8 mouse cellular contexts compared by ENCODE assay signal in the genomic region with DNA sequence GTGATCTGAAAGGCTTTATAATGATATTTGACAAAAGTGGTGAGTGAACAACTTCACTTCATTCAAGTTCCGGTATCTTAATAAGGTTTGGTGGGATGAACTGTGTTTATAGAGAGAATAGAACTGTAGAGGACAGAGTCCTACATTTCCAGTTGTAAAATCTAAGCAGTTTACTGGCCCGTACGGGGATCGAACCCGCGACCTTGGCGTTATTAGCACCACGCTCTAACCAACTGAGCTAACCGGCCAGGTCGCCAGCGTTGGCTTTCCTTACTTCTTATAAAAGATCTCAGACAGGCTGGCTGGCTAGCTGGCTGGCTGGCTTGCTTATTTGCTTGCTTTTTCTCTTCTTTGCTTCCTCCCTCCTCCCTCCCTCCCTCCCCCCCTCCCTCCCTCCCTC. TPM values are rescaled to one million over a fixed set of nuclear protein-coding genes. Genes with fewer than 3 reads are reported as not detected.
DNase-seq lines count a peak whose midpoint lies in the region; ATAC-seq and TF ChIP-seq lines count a peak whose summit lies in the region.

No protein-coding gene starts in this region.

- no peak overlapping the region for H3K9ac ChIP-seq in forebrain, embryonic 14.5 days (ENCODE audit: low read length)
- H3K9ac ChIP-seq in hindbrain, embryonic 11.5 days (ENCODE audit: low read depth, low read length), result no peak overlapping the region
- no peak overlapping the region for H3K9ac ChIP-seq in lung, postnatal 0 days (replicated peaks; ENCODE audit: low read depth)

- DNase-seq in c-Kit-negative CD71-positive TER-119-positive erythroid progenitor cells, embryonic 14.5 days (ENCODE audit: low read depth, low spot score), result peak; percentile 48
- peak; percentile 67 for DNase-seq in forebrain, embryonic 14.5 days (ENCODE audit: low spot score)
- DNase-seq in hindbrain, embryonic 11.5 days (ENCODE audit: low spot score), result peak; percentile 84
- peak; percentile 54 to 81 for DNase-seq in layer of hippocampus, postnatal 10 days (ENCODE audit: low spot score in 2 of 2)
- peak; percentile 9 for DNase-seq in lung, postnatal 0 days (ENCODE audit: low spot score)
- DNase-seq in retina, adult 2 months (ENCODE audit: low read depth, low spot score), result peak; percentile 2
- peak; percentile 74 for DNase-seq in thymus, postnatal 36 days

- no peak for TF ChIP-seq CTCF in E14TG2a.4 (conservative IDR thresholded peaks at IDR 0.05; ENCODE audit: low read length)
- no peak for TF ChIP-seq CTCF in lung, postnatal 0 days (IDR thresholded peaks at IDR 0.05)

- peak overlapping the region; percentile 89 for H3K4me3 ChIP-seq in E14TG2a.4 (replicated peaks; ENCODE audit: low read length)
- H3K4me3 ChIP-seq in forebrain, embryonic 14.5 days (ENCODE audit: low read depth, low read length), result peak overlapping the region; percentile 33
- H3K4me3 ChIP-seq in hindbrain, embryonic 11.5 days (ENCODE audit: low read depth, low read length), result peak overlapping the region; percentile 48
- peak overlapping the region; percentile 24; the same call in 1 of the 2 replicates for H3K4me3 ChIP-seq in lung, postnatal 0 days (ENCODE audit: low read depth, low read length)

- H3K36me3 ChIP-seq in E14TG2a.4 (ENCODE audit: insufficient read depth, low read length), result no peaks in the 10 kb centered on the region
- H3K36me3 ChIP-seq in forebrain, embryonic 14.5 days (ENCODE audit: control insufficient read depth, insufficient read depth, low read length), result no peaks in the 10 kb centered on the region
- no peaks in the 10 kb centered on the region for H3K36me3 ChIP-seq in hindbrain, embryonic 11.5 days (ENCODE audit: control insufficient read depth, insufficient read depth, low read length)
- no peaks in the 10 kb centered on the region for H3K36me3 ChIP-seq in lung, postnatal 0 days (ENCODE audit: insufficient read depth, low read length)

- WGBS in forebrain, embryonic 14.5 days, result under 1% methylated on average over 11 of the region's 11 CpGs
- WGBS in hindbrain, embryonic 11.5 days, result under 1% methylated on average over 11 of the region's 11 CpGs
- WGBS in lung, postnatal 0 days, result 3% methylated on average over 11 of the region's 11 CpGs

- TF ChIP-seq EP300 in lung, postnatal 0 days (IDR thresholded peaks at IDR 0.05), result no peak

- H3K27me3 ChIP-seq in E14TG2a.4 (ENCODE audit: insufficient read depth, low read length), result no peaks in the 10 kb centered on the region
- no peaks in the 10 kb centered on the region for H3K27me3 ChIP-seq in forebrain, embryonic 14.5 days (replicated peaks; ENCODE audit: control insufficient read depth, insufficient read depth, low read length)
- no peaks in the 10 kb centered on the region for H3K27me3 ChIP-seq in hindbrain, embryonic 11.5 days (ENCODE audit: control insufficient read depth, insufficient read depth, low read length)
- H3K27me3 ChIP-seq in lung, postnatal 0 days (replicated peaks; ENCODE audit: insufficient read depth, low read length), result no peaks in the 10 kb centered on the region

- H3K27ac ChIP-seq in forebrain, embryonic 14.5 days (ENCODE audit: low read depth, low read length), result no peak overlapping the region
- H3K27ac ChIP-seq in hindbrain, embryonic 11.5 days (ENCODE audit: low read depth, low read length), result no peak overlapping the region
- no peak overlapping the region for H3K27ac ChIP-seq in lung, postnatal 0 days (ENCODE audit: low read length)

- H3K4me1 ChIP-seq in E14TG2a.4 (replicated peaks; ENCODE audit: low read depth, low read length), result peaks cover 82% of the 10 kb centered on the region
- H3K4me1 ChIP-seq in forebrain, embryonic 14.5 days (ENCODE audit: control insufficient read depth, insufficient read depth, low read length), result no peaks in the 10 kb centered on the region
- no peaks in the 10 kb centered on the region for H3K4me1 ChIP-seq in hindbrain, embryonic 11.5 days (replicated peaks; ENCODE audit: control insufficient read depth, insufficient read depth, low read length)
- no peaks in the 10 kb centered on the region for H3K4me1 ChIP-seq in lung, postnatal 0 days (ENCODE audit: insufficient read depth, low read depth, low read length)

- no peaks in the 10 kb centered on the region for H3K9me3 ChIP-seq in E14TG2a.4 (ENCODE audit: low read length)
- H3K9me3 ChIP-seq in forebrain, embryonic 14.5 days (replicated peaks; ENCODE audit: control insufficient read depth, low read length), result no peaks in the 10 kb centered on the region
- H3K9me3 ChIP-seq in hindbrain, embryonic 11.5 days (ENCODE audit: control insufficient read depth, low read length), result no peaks in the 10 kb centered on the region
- no peaks in the 10 kb centered on the region for H3K9me3 ChIP-seq in lung, postnatal 0 days (ENCODE audit: low read length)

- peak; percentile 48; the same call in 1 of the 2 replicates for ATAC-seq in forebrain, embryonic 14.5 days
- ATAC-seq in hindbrain, embryonic 11.5 days (ENCODE audit: low FRiP score), result peak; percentile 74
- ATAC-seq in lung, postnatal 0 days, result no peak

- H3K4me2 ChIP-seq in forebrain, embryonic 14.5 days (ENCODE audit: low read length), result peak overlapping the region; percentile 47; the same call in 1 of the 2 replicates
- H3K4me2 ChIP-seq in hindbrain, embryonic 11.5 days (replicated peaks; ENCODE audit: low read depth, low read length), result peak overlapping the region; percentile 43
- peak overlapping the region; percentile 36; the same call in 1 of the 2 replicates for H3K4me2 ChIP-seq in lung, postnatal 0 days (replicated peaks; ENCODE audit: low read depth, low read length)

RNA-seq across cellular contexts. Expression of a gene that starts 21.6 kb away (rescaled TPM):
- 9.4 and 17.8 TPM in 2 replicates for polyA plus RNA-seq in forebrain, embryonic 14.5 days (2014; fragmentation: Nextera tagmentation; extraction: Ambion mirVana)
- 18.1 and 18.6 TPM in 2 replicates for polyA plus RNA-seq in hindbrain, embryonic 11.5 days (2014; fragmentation: Nextera tagmentation; extraction: Ambion mirVana)
- 10 to 100 TPM; 52.5 to 64.9 TPM for total RNA-seq in layer of hippocampus, postnatal 10 days (2021)
- polyA plus RNA-seq in lung, postnatal 0 days (2015; fragmentation: Nextera tagmentation; extraction: Ambion mirVana), result 3.0 and 3.8 TPM in 2 replicates

RNA-seq across cellular contexts. Expression of a gene that starts 21.8 kb away (rescaled TPM):
- polyA plus RNA-seq in forebrain, embryonic 14.5 days (2014; fragmentation: Nextera tagmentation; extraction: Ambion mirVana), result 2,010 and 3,186 TPM in 2 replicates
- 4,676 and 4,856 TPM in 2 replicates for polyA plus RNA-seq in hindbrain, embryonic 11.5 days (2014; fragmentation: Nextera tagmentation; extraction: Ambion mirVana)
- total RNA-seq in layer of hippocampus, postnatal 10 days (2021), result 10 to 100 TPM; 67.2 to 82.7 TPM
- polyA plus RNA-seq in lung, postnatal 0 days (2015; fragmentation: Nextera tagmentation; extraction: Ambion mirVana), result 382 and 386 TPM in 2 replicates

RNA-seq across cellular contexts. Expression of a gene that starts 23.1 kb away (rescaled TPM):
- 4.6 and 16.7 TPM in 2 replicates for polyA plus RNA-seq in forebrain, embryonic 14.5 days (2014; fragmentation: Nextera tagmentation; extraction: Ambion mirVana)
- 13.4 and 14.6 TPM in 2 replicates for polyA plus RNA-seq in hindbrain, embryonic 11.5 days (2014; fragmentation: Nextera tagmentation; extraction: Ambion mirVana)
- 10 to 100 TPM; 22.0 to 32.1 TPM for total RNA-seq in layer of hippocampus, postnatal 10 days (2021)
- 4.6 and 6.0 TPM in 2 replicates for polyA plus RNA-seq in lung, postnatal 0 days (2015; fragmentation: Nextera tagmentation; extraction: Ambion mirVana)

RNA-seq across cellular contexts. Expression of a gene that starts 43.6 kb away (rescaled TPM):
- polyA plus RNA-seq in forebrain, embryonic 14.5 days (2014; fragmentation: Nextera tagmentation; extraction: Ambion mirVana), result not detected in 2 replicates
- not detected in 2 replicates for polyA plus RNA-seq in hindbrain, embryonic 11.5 days (2014; fragmentation: Nextera tagmentation; extraction: Ambion mirVana)
- 100 to 1,000 TPM; 214 to 219 TPM for total RNA-seq in layer of hippocampus, postnatal 10 days (2021)
- 0.90 TPM in 1 of 2 replicates, not detected in the other for polyA plus RNA-seq in lung, postnatal 0 days (2015; fragmentation: Nextera tagmentation; extraction: Ambion mirVana)

RNA-seq across cellular contexts. Expression of a gene that starts 44.9 kb away (rescaled TPM):
- not detected in 2 replicates for polyA plus RNA-seq in forebrain, embryonic 14.5 days (2014; fragmentation: Nextera tagmentation; extraction: Ambion mirVana)
- polyA plus RNA-seq in hindbrain, embryonic 11.5 days (2014; fragmentation: Nextera tagmentation; extraction: Ambion mirVana), result 2.1 TPM in 1 of 2 replicates, not detected in the other
- 10 to 100 TPM; 36.4 to 41.0 TPM for total RNA-seq in layer of hippocampus, postnatal 10 days (2021)
- polyA plus RNA-seq in lung, postnatal 0 days (2015; fragmentation: Nextera tagmentation; extraction: Ambion mirVana), result not detected in 2 replicates

Comparison
In these comparisons a context has a peak if more than half of its experiments do, and no peak if none do; other contexts are left out.
1. H3K4me3 ChIP-seq: peak in every context shown above with its lines; median percentile 89 in E14TG2a.4; 48 in hindbrain, embryonic 11.5 days; 33 in forebrain, embryonic 14.5 days; 24 in lung, postnatal 0 days.
2. DNase-seq: peak in every context shown above with its lines; median percentile 84 in hindbrain, embryonic 11.5 days; 74 in thymus, postnatal 36 days; 68 in layer of hippocampus, postnatal 10 days; 67 in forebrain, embryonic 14.5 days; 48 in c-Kit-negative CD71-positive TER-119-positive erythroid progenitor cells, embryonic 14.5 days; 9 in lung, postnatal 0 days; 2 in retina, adult 2 months.